Mouse (Mus musculus): ENCODE measurements at regions not wholly inside any gene's neighbourhood (a gene's known extent, or its start where the extent isn't known, plus 50 kb on each side); places are given as distances from the start of the nearest gene placed in this dataset.
A peak's percentile ranks its signal among the peaks of the same experiment; 100 is the strongest.

- no peak for DNase-seq
These were observed 518.8 kb upstream of the Atp11b start for GRCm38 (mm10) chr3:35235066-35235465.

- no peak for DNase-seq
These were observed 518.1 kb upstream of the Atp11b start for GRCm38 (mm10) chr3:35235772-35236171.

GRCm38 (mm10) chr3:35237342-35237741 lies 516.6 kb upstream of the Atp11b start:
- DNase-seq, result no peak

GRCm38 (mm10) chr3:35242349-35242748 lies 511.6 kb upstream of the Atp11b start:
- no peak for DNase-seq

GRCm38 (mm10) chr3:35242871-35243529 lies 510.9 kb upstream of the Atp11b start:
- DNase-seq, result no peak

GRCm38 (mm10) chr3:35245003-35245402 lies 508.9 kb upstream of the Atp11b start:
- no peak for DNase-seq

- no peak for DNase-seq
These were observed 507.8 kb upstream of the Atp11b start for GRCm38 (mm10) chr3:35245946-35246665.

GRCm38 (mm10) chr3:35249160-35249559 lies 504.7 kb upstream of the Atp11b start:
- DNase-seq, result no peak

GRCm38 (mm10) chr3:35250092-35250749 lies 503.7 kb upstream of the Atp11b start:
- no peak for DNase-seq

GRCm38 (mm10) chr3:35253861-35254260 lies 500.0 kb upstream of the Atp11b start:
- DNase-seq, result no peak

- DNase-seq, result no peak
These were observed 493.0 kb upstream of the Atp11b start for GRCm38 (mm10) chr3:35260936-35261335.

- DNase-seq, result no peak
These were observed 485.0 kb upstream of the Atp11b start for GRCm38 (mm10) chr3:35268949-35269348.

- no peak for DNase-seq
These were observed 483.7 kb upstream of the Atp11b start for GRCm38 (mm10) chr3:35269977-35270880.

- peak; percentile 8 for DNase-seq
These were observed 480.4 kb upstream of the Atp11b start for GRCm38 (mm10) chr3:35273546-35273945.

GRCm38 (mm10) chr3:35280981-35281380 lies 472.9 kb upstream of the Atp11b start:
- DNase-seq, result no peak

- no peak for DNase-seq
These were observed 471.8 kb upstream of the Atp11b start for GRCm38 (mm10) chr3:35282106-35282505.

- DNase-seq, result no peak
These were observed 459.1 kb upstream of the Atp11b start for GRCm38 (mm10) chr3:35294771-35295170.

GRCm38 (mm10) chr3:35295746-35296145 lies 458.2 kb upstream of the Atp11b start:
- DNase-seq, result no peak

- no peak for DNase-seq
These were observed 454.9 kb upstream of the Atp11b start for GRCm38 (mm10) chr3:35299036-35299435.

GRCm38 (mm10) chr3:35306013-35306412 lies 447.9 kb upstream of the Atp11b start:
- no peak for DNase-seq

GRCm38 (mm10) chr3:35314177-35314576 lies 439.7 kb upstream of the Atp11b start:
- DNase-seq, result no peak

GRCm38 (mm10) chr3:35315162-35315561 lies 438.7 kb upstream of the Atp11b start:
- no peak for DNase-seq
